Mouse (Mus musculus): ENCODE data around the gene Prkar1a. TPM values are rescaled to one million over a fixed set of nuclear protein-coding genes. Genes with fewer than 3 reads are reported as not detected.
"Not testable (repeated sequence)": the region's sequence is repeated elsewhere in the genome, so short reads cannot be mapped to it uniquely, and the experiment has no call there.

The Prkar1a gene
- total and polyA plus RNA-seq, 2 experiments: 47.2 to 59.9 TPM

DNA sequence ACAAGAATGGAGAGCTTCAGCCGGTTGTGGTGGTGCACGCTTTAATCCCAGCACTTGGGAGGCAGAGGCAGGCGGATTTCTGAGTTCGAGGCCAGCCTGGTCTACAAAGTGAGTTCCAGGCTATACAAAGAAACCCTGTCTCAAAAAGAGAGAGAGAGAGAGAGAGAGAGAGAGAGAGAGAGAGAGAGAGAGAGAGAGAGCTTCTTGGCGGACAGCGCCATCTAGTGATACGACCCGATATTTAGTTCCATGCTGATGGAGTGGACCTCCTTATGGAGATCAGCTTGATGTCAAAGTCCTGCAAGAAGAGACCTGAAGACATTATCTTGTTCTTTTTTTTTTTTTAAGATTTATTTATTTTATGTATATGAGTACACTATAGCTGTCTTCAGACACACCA is 30.1 kb upstream of the Prkar1a start:
- not testable (repeated sequence) for H3K27ac ChIP-seq (replicated peaks; ENCODE audit: insufficient read depth, low read depth, low read length); H3K27me3 ChIP-seq (ENCODE audit: control insufficient read depth, insufficient read depth, low read length); H3K36me3 ChIP-seq (ENCODE audit: control insufficient read depth, insufficient read depth, low read length); H3K4me3 ChIP-seq (ENCODE audit: insufficient read depth, low read depth, low read length); H3K79me2 ChIP-seq (ENCODE audit: control insufficient read depth, insufficient read depth, low read length); H3K9ac ChIP-seq (ENCODE audit: low read depth, low read length); H3K4me1 ChIP-seq (ENCODE audit: control insufficient read depth, insufficient read depth, low read length)
- peak; percentile 58 for DNase-seq (ENCODE audit: extremely low read depth, low read depth, low spot score)
- WGBS: 30% methylated on average over 8 of the region's 8 CpGs
- TF ChIP-seq CTCF (IDR thresholded peaks at IDR 0.05; ENCODE audit: low read depth, low read length): peak; percentile 53

DNA sequence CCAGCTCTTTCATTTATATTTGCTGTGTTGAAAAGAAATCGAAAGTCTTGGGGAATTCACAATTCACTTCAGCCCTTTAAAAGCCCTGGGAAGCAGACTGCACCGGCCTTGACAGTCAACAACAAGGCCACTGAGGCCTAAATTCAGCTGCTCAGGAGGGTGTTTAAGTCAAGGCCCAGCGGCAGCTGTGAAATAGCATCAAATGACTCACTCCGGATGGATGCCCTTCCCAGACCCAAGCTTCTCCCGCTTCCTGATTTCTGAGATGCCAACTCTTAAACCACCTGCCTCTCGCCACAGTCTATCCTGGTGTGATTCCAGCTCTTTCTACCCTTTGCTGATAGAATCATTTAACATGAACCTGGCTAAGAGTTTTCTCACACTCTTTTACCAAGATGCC is 28.8 kb upstream of the Prkar1a start:
- Histone ChIP-seq H3K79me2 (ENCODE audit: control insufficient read depth, insufficient read depth, low read length) (no peaks in the 10 kb centered on the region), H3K27me3 (ENCODE audit: control insufficient read depth, insufficient read depth, low read length) (no peaks in the 10 kb centered on the region), H3K36me3 (ENCODE audit: control insufficient read depth, insufficient read depth, low read length) (no peaks in the 10 kb centered on the region), H3K9ac (ENCODE audit: low read depth, low read length) (no peak overlapping the region), H3K27ac (replicated peaks; ENCODE audit: insufficient read depth, low read depth, low read length) (no peak overlapping the region), H3K4me1 (ENCODE audit: control insufficient read depth, insufficient read depth, low read length) (0 out of 2 replicates have a peak, but pooled peaks cover 1% of the 10 kb centered on the region), H3K4me3 (ENCODE audit: insufficient read depth, low read depth, low read length) (no peak overlapping the region)
- DNase-seq (ENCODE audit: extremely low read depth, low read depth, low spot score): no peak
- TF ChIP-seq CTCF (IDR thresholded peaks at IDR 0.05; ENCODE audit: low read depth, low read length) (no peak), POLR2A (IDR thresholded peaks at IDR 0.05; ENCODE audit: extremely low read depth, insufficient read depth, low read length) (no peak)
- 85% methylated on average over 6 of the region's 6 CpGs for WGBS

DNA sequence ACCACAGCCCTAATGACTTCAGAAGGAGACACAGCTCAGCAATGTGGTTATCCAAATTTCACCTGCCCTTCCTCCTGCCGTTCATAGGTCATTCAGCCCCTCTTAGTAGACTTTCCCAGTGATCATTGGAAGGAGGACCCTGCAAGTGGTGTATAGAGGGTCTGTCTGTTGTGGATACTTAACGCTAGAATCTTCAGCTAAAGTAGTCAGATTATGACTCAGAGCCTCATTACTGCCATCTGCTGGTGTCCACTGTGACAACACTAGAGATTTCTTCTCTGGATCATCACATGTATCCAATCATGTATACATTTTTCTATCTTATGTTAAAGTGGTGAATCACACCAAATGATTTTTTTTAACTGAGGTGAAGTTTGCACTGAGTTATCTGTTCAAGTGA is 28.0 kb upstream of the Prkar1a start:
- WGBS: 13% methylated on average over 2 of the region's 2 CpGs
- no peaks in the 10 kb centered on the region for H3K79me2 ChIP-seq (ENCODE audit: control insufficient read depth, insufficient read depth, low read length)
- H3K27ac ChIP-seq (replicated peaks; ENCODE audit: insufficient read depth, low read depth, low read length): no peak overlapping the region
- H3K4me3 ChIP-seq (ENCODE audit: insufficient read depth, low read depth, low read length): no peak overlapping the region
- H3K36me3 ChIP-seq (ENCODE audit: control insufficient read depth, insufficient read depth, low read length): no peaks in the 10 kb centered on the region
- H3K9ac ChIP-seq (ENCODE audit: low read depth, low read length): no peak overlapping the region
- H3K27me3 ChIP-seq (ENCODE audit: control insufficient read depth, insufficient read depth, low read length): no peaks in the 10 kb centered on the region
- TF ChIP-seq POLR2A (IDR thresholded peaks at IDR 0.05; ENCODE audit: extremely low read depth, insufficient read depth, low read length) (no peak), CTCF (IDR thresholded peaks at IDR 0.05; ENCODE audit: low read depth, low read length) (peak; percentile 64)
- DNase-seq (ENCODE audit: extremely low read depth, low read depth, low spot score): peak; percentile 37
- 0 out of 2 replicates have a peak, but pooled peaks cover 1% of the 10 kb centered on the region for H3K4me1 ChIP-seq (ENCODE audit: control insufficient read depth, insufficient read depth, low read length)

DNA sequence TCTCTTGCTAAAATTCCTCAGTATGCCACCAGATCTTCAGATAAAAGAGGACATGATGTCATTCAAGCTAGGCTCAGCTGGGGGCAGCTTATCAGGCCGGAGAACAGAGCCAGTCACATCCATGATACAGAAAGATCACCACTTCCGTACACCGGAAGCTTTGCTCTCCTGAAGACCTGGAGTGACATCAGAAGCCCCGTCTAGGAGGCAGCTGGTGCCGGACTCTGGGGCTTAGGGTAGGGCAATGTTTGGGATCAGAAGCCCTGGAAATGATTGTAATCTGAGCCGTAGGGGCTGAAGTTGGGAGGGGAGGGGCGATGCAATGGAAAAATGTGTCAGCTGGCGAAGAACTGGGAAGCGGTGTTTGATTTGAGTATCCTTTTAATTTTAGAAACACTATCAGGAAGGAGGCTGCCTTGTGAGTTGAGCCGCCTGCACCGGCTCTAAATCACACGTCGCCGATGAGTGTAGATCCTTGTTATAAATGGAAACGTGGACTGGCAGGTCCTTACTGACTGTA is 26.6 kb upstream of the Prkar1a start:
- H3K79me2 ChIP-seq (ENCODE audit: control insufficient read depth, insufficient read depth, low read length): no peaks in the 10 kb centered on the region
- H3K27me3 ChIP-seq (ENCODE audit: control insufficient read depth, insufficient read depth, low read length): no peaks in the 10 kb centered on the region
- H3K27ac ChIP-seq (replicated peaks; ENCODE audit: insufficient read depth, low read depth, low read length): no peak overlapping the region
- no peak for DNase-seq (ENCODE audit: extremely low read depth, low read depth, low spot score)
- H3K9ac ChIP-seq (ENCODE audit: low read depth, low read length): no peak overlapping the region
- no peaks in the 10 kb centered on the region for H3K36me3 ChIP-seq (ENCODE audit: control insufficient read depth, insufficient read depth, low read length)
- TF ChIP-seq POLR2A (IDR thresholded peaks at IDR 0.05; ENCODE audit: extremely low read depth, insufficient read depth, low read length) (no peak), CTCF (IDR thresholded peaks at IDR 0.05; ENCODE audit: low read depth, low read length) (no peak)
- H3K4me1 ChIP-seq (ENCODE audit: control insufficient read depth, insufficient read depth, low read length): 0 out of 2 replicates have a peak, but pooled peaks cover 1% of the 10 kb centered on the region
- no peak overlapping the region for H3K4me3 ChIP-seq (ENCODE audit: insufficient read depth, low read depth, low read length)
- WGBS: 42% methylated on average over 15 of the region's 15 CpGs

DNA sequence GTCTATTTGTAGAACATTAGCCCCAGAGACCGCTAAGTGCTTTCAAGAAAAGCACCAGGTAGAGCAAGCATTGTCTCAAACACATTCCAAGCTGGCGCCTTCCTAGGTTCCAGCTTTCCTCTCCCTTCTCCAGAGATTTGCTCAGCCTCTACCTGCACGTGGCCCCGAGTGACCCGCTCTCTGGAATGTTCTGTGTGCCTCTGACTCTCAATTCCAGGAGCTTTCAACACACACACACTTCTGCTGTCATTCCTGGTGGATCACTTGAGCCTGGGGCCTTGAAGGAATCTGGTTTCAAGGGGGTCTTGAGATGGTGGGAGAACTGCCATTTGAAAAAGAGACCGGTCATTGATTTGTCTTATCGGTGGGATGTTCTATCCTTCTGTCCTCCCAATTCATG is 26.0 kb upstream of the Prkar1a start:
- no peaks in the 10 kb centered on the region for H3K27me3 ChIP-seq (ENCODE audit: control insufficient read depth, insufficient read depth, low read length)
- 0 out of 2 replicates have a peak, but pooled peaks cover 1% of the 10 kb centered on the region for H3K4me1 ChIP-seq (ENCODE audit: control insufficient read depth, insufficient read depth, low read length)
- no peak for DNase-seq (ENCODE audit: extremely low read depth, low read depth, low spot score)
- no peak for TF ChIP-seq POLR2A (IDR thresholded peaks at IDR 0.05; ENCODE audit: extremely low read depth, insufficient read depth, low read length)
- TF ChIP-seq CTCF (IDR thresholded peaks at IDR 0.05; ENCODE audit: low read depth, low read length): no peak
- H3K4me3 ChIP-seq (ENCODE audit: insufficient read depth, low read depth, low read length): no peak overlapping the region
- H3K79me2 ChIP-seq (ENCODE audit: control insufficient read depth, insufficient read depth, low read length): no peaks in the 10 kb centered on the region
- 86% methylated on average over 7 of the region's 7 CpGs for WGBS
- H3K9ac ChIP-seq (ENCODE audit: low read depth, low read length): no peak overlapping the region
- H3K36me3 ChIP-seq (ENCODE audit: control insufficient read depth, insufficient read depth, low read length): no peaks in the 10 kb centered on the region
- H3K27ac ChIP-seq (replicated peaks; ENCODE audit: insufficient read depth, low read depth, low read length): no peak overlapping the region

DNA sequence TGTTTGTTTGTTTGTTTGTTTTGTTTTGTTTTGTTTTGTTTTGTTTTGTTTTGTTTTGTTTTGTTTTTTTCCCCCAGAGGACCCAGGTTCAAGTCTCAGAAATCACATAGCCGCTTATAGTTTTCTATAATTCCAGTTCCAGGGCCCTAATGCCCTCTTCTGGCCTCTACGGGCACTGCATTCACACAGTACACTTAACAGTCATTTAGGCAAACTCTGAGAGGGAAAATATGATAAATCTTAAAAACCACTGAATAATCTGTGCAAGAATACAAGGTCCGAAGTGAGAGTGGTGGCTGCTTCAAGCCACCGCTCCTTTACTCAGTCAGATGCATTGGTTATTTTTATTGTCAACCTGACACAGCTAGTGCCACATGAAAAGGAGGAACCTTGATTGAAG is 21.6 kb upstream of the Prkar1a start:
- Histone ChIP-seq H3K79me2 (ENCODE audit: control insufficient read depth, insufficient read depth, low read length) (no peaks in the 10 kb centered on the region), H3K27ac (replicated peaks; ENCODE audit: insufficient read depth, low read depth, low read length) (no peak overlapping the region), H3K9ac (ENCODE audit: low read depth, low read length) (no peak overlapping the region), H3K36me3 (ENCODE audit: control insufficient read depth, insufficient read depth, low read length) (no peaks in the 10 kb centered on the region), H3K27me3 (ENCODE audit: control insufficient read depth, insufficient read depth, low read length) (no peaks in the 10 kb centered on the region), H3K4me1 (ENCODE audit: control insufficient read depth, insufficient read depth, low read length) (no peaks in the 10 kb centered on the region), H3K4me3 (ENCODE audit: insufficient read depth, low read depth, low read length) (no peak overlapping the region)
- WGBS: 92% methylated on average over 4 of the region's 4 CpGs
- TF ChIP-seq CTCF (IDR thresholded peaks at IDR 0.05; ENCODE audit: low read depth, low read length) (peak; percentile 28; the same call in 1 of the 2 replicates), POLR2A (IDR thresholded peaks at IDR 0.05; ENCODE audit: extremely low read depth, insufficient read depth, low read length) (no peak)
- no peak for DNase-seq (ENCODE audit: extremely low read depth, low read depth, low spot score)
